Mouse (Mus musculus) myocyte (in vitro differentiated cells): ENCODE data around the gene Stox2. TPM values are rescaled to one million over a fixed set of nuclear protein-coding genes. Genes with fewer than 3 reads are reported as not detected.

ENCODE experiments used
- H3K27me3 ChIP-seq: one replicate; pipeline ENCODE4 v1.6.1; 2011; ENCODE audit not compliant: control insufficient read depth, insufficient read depth, insufficient read length
- H3K36me3 ChIP-seq: one replicate; pipeline ENCODE4 v1.6.1; 2011; ENCODE audit not compliant: control insufficient read depth, insufficient read depth
- H3K4me2 ChIP-seq: one replicate; pipeline ENCODE4 v1.6.1; 2011; ENCODE audit warnings: low read depth, control low read depth
- H3K4me3 ChIP-seq: one replicate; pipeline ENCODE4 v1.5.1; 2011; ENCODE audit warnings: mild to moderate bottlenecking, control low read depth, moderate library complexity
- H3K79me2 ChIP-seq: one replicate; pipeline ENCODE4 v1.6.1; 2011; ENCODE audit not compliant: control insufficient read depth, insufficient read depth
- H3ac ChIP-seq: one replicate; pipeline ENCODE4 v1.6.1; 2011; ENCODE audit not compliant: control insufficient read depth, insufficient read length
- CEBPB ChIP-seq: IDR thresholded peaks from 2 replicates; pipeline ENCODE4 v1.6.1; 2011; ENCODE audit warnings: mild to moderate bottlenecking, moderate library complexity; ENCODE audit not compliant: poor library complexity, insufficient read depth, severe bottlenecking
- E2F4 ChIP-seq: IDR thresholded peaks from one replicate; pipeline ENCODE4 v1.6.1; 2011; ENCODE audit warnings: mild to moderate bottlenecking, control low read depth, moderate library complexity; ENCODE audit not compliant: insufficient read depth
- MAX ChIP-seq: IDR thresholded peaks from one replicate; pipeline ENCODE4 v1.6.1; 2011; ENCODE audit warnings: low read depth, mild to moderate bottlenecking, control low read depth
- MYOD1 ChIP-seq, 3 experiments: IDR thresholded peaks; one replicate each; pipeline ENCODE4 v1.6.1; 2011; ENCODE audit warnings: control low read depth in 2 of 3, low read depth in 2 of 3, mild to moderate bottlenecking in 2 of 3, moderate library complexity in 1 of 3; ENCODE audit not compliant: insufficient read length in 2 of 3, control insufficient read depth in 1 of 3
- MYOG ChIP-seq, 3 experiments: IDR thresholded peaks; one replicate each; pipeline ENCODE4 v1.6.1; 2011; ENCODE audit warnings: control low read depth in 2 of 3, low read depth in 2 of 3, mild to moderate bottlenecking in 2 of 3; ENCODE audit not compliant: insufficient read length in 2 of 3, control insufficient read depth in 1 of 3, insufficient read depth in 1 of 3
- POLR2A ChIP-seq: IDR thresholded peaks from one replicate; pipeline ENCODE4 v1.6.1; 2011; ENCODE audit warnings: low read depth, mild to moderate bottlenecking, control low read depth, moderate library complexity; ENCODE audit not compliant: insufficient read length
- POLR2AphosphoS2 ChIP-seq: IDR thresholded peaks from one replicate; pipeline ENCODE4 v1.6.1; 2011; ENCODE audit warnings: low read depth, control low read depth; ENCODE audit not compliant: insufficient read length
- REST ChIP-seq: IDR thresholded peaks from one replicate; pipeline ENCODE4 v1.6.1; 2011; ENCODE audit warnings: mild to moderate bottlenecking, control low read depth, moderate library complexity; ENCODE audit not compliant: insufficient read depth, insufficient read length
- SRF ChIP-seq: IDR thresholded peaks from one replicate; pipeline ENCODE4 v1.6.1; 2011; ENCODE audit warnings: low read depth; ENCODE audit not compliant: control insufficient read depth, insufficient read length
- TCF12 ChIP-seq: IDR thresholded peaks from one replicate; pipeline ENCODE4 v1.6.1; 2011; ENCODE audit warnings: mild to moderate bottlenecking, control low read depth; ENCODE audit not compliant: poor library complexity, insufficient read depth, severe bottlenecking
- TCF3 ChIP-seq: IDR thresholded peaks from one replicate; pipeline ENCODE4 v1.6.1; 2011; ENCODE audit warnings: low read depth, control low read depth; ENCODE audit not compliant: insufficient read length
- USF1 ChIP-seq: IDR thresholded peaks from one replicate; pipeline ENCODE4 v1.6.1; 2011; ENCODE audit warnings: low read depth, mild to moderate bottlenecking, control low read depth, moderate library complexity
- polyA plus RNA-seq: library from polyadenylated mRNA; unstranded; fragments of >200 nt; fragmentation: generic; extraction: Trizol; gene quantifications from one replicate; pipeline ENCODE4 v1.2.1, GENCODE M21; 2012; ENCODE audit warnings: missing spikeins

Stox2 gene
- polyA plus RNA-seq, 1 experiment: not detected

DNA sequence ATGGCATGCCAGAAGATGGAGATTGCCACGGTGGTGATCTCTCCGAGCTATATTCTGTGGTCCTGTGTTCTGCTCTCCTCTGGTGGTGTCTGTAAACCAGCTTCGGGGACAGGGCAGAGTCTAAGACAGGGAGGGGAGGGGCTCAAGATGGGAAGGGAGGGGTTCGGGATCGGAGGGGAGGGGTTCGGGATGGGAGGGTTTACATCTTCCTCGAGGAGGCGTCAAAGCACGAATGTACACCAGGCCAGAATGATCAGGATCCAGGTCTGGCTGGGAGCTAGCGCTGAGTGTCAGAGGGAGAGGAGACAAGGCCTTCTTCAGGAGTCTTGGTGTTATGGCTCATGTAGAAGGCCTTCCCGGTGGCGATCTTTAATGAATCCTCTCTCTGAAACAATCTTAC is 109.7 kb downstream of the Stox2 start:
- Histone ChIP-seq H3K4me3 (no peak overlapping the region), H3K27me3 (no peaks in the 10 kb centered on the region), H3K79me2 (no peaks in the 10 kb centered on the region), H3ac (no peak overlapping the region), H3K4me2 (no peak overlapping the region), H3K36me3 (no peaks in the 10 kb centered on the region)
- no peak for TF ChIP-seq MAX
- no peak for TF ChIP-seq MYOD1 (IDR thresholded peaks at IDR 0.05; ENCODE audit: control insufficient read depth in 1 of 3, insufficient read length in 2 of 3, low read depth in 2 of 3)
- no peak for TF ChIP-seq SRF
- TF ChIP-seq USF1: no peak
- TF ChIP-seq TCF3: no peak
- TF ChIP-seq MYOG (IDR thresholded peaks at IDR 0.05; ENCODE audit: control insufficient read depth in 1 of 3, insufficient read depth in 1 of 3, insufficient read length in 2 of 3, low read depth in 2 of 3): no peak
- TF ChIP-seq E2F4: no peak
- no peak for TF ChIP-seq CEBPB
- no peak for TF ChIP-seq POLR2AphosphoS2
- TF ChIP-seq TCF12: no peak
- no peak for TF ChIP-seq REST

GRCm38 (mm10) chr8:47335940-47336339 is 110.2 kb downstream of the Stox2 start:
- Histone ChIP-seq H3K27me3 (no peaks in the 10 kb centered on the region), H3K4me2 (no peak overlapping the region), H3K4me3 (no peak overlapping the region), H3ac (no peak overlapping the region), H3K79me2 (no peaks in the 10 kb centered on the region), H3K36me3 (no peaks in the 10 kb centered on the region)
- TF ChIP-seq USF1 (no peak), TCF3 (no peak), TCF12 (no peak), E2F4 (no peak), MYOG (IDR thresholded peaks at IDR 0.05; ENCODE audit: control insufficient read depth in 1 of 3, insufficient read depth in 1 of 3, insufficient read length in 2 of 3, low read depth in 2 of 3) (no peak), MYOD1 (IDR thresholded peaks at IDR 0.05; ENCODE audit: control insufficient read depth in 1 of 3, insufficient read length in 2 of 3, low read depth in 2 of 3) (no peak), MAX (no peak), SRF (no peak), CEBPB (no peak), POLR2A (no peak), REST (no peak), POLR2AphosphoS2 (no peak)

DNA sequence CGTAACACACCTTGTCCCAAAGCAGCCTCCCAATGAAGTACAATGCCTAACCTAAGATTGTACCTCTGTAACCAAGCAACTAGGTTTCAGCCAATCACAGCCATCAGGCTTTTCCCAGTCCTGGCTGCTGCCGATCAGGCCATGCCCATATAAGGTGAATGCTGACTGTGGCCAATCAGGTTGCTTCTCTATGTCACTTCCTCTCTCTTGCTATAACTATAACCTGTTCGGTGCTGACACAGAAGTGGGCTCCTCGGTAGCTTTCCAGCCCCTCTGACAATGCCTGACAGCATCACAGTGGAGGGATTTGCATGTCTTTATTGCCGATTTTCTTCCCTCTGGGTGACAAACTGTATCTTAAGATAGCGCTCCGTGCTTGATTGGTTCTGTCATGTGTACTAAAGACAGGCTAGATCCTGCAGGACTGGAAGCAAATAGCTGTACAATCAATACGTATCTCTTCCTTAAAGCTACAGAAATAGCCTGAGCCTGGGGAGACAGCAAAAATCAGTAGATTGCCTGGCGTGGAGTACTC is 111.9 kb downstream of the Stox2 start:
- TF ChIP-seq SRF (peak; percentile 79), TCF3 (no peak), POLR2AphosphoS2 (no peak)
- no peak overlapping the region for H3K4me3 ChIP-seq
- no peaks in the 10 kb centered on the region for H3K27me3 ChIP-seq
- no peak overlapping the region for H3K4me2 ChIP-seq
- no peaks in the 10 kb centered on the region for H3K79me2 ChIP-seq
- no peak overlapping the region for H3ac ChIP-seq
- no peaks in the 10 kb centered on the region for H3K36me3 ChIP-seq

- no peak overlapping the region for H3K4me2 ChIP-seq
- TF ChIP-seq MYOD1 (IDR thresholded peaks at IDR 0.05; ENCODE audit: control insufficient read depth in 1 of 3, insufficient read length in 2 of 3, low read depth in 2 of 3) (no peak), CEBPB (no peak), SRF (no peak), REST (no peak)
- H3K27me3 ChIP-seq: no peaks in the 10 kb centered on the region
- no peak overlapping the region for H3ac ChIP-seq
- no peaks in the 10 kb centered on the region for H3K79me2 ChIP-seq
- H3K4me3 ChIP-seq: no peak overlapping the region
- no peaks in the 10 kb centered on the region for H3K36me3 ChIP-seq
These were observed 113.2 kb downstream of the Stox2 start for GRCm38 (mm10) chr8:47332941-47333340.

DNA sequence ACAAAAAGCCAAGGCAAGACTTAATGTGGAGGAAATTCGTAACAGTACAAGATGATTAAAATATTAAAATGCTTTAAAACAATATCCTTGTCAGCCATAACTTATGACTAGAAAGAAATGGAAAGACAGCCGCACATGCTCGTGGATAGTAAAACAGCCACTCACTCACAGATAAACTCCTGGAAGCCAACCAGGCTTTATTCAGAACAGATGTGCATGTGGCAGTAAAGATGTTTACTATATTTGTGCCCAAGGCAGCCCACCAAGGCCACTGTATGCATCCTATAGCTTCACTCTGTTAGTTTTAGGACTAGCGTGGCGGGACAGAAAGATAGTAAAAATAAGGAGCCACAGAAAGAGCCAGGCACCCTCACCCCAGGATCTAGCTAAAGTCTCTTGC is 115.2 kb downstream of the Stox2 start:
- Histone ChIP-seq H3K4me2 (no peak overlapping the region), H3K27me3 (no peaks in the 10 kb centered on the region), H3K4me3 (no peak overlapping the region), H3K36me3 (no peaks in the 10 kb centered on the region), H3ac (no peak overlapping the region), H3K79me2 (no peaks in the 10 kb centered on the region)
- TF ChIP-seq USF1 (no peak), POLR2AphosphoS2 (no peak), TCF3 (no peak), MAX (no peak), SRF (no peak), POLR2A (no peak), CEBPB (no peak), MYOG (IDR thresholded peaks at IDR 0.05; ENCODE audit: control insufficient read depth in 1 of 3, insufficient read depth in 1 of 3, insufficient read length in 2 of 3, low read depth in 2 of 3) (no peak), TCF12 (no peak), MYOD1 (IDR thresholded peaks at IDR 0.05; ENCODE audit: control insufficient read depth in 1 of 3, insufficient read length in 2 of 3, low read depth in 2 of 3) (no peak), REST (no peak), E2F4 (no peak)
